Mouse (Mus musculus) E14TG2a.4 (cell line): Measurements from ENCODE around the gene Clcnka.

Experiments
- CTCF ChIP-seq: conservative IDR thresholded peaks from 2 replicates; pipeline ENCODE4 v1.5.1; 2014; ENCODE audit warnings: low read length
- NANOG ChIP-seq: IDR thresholded peaks from 2 replicates; pipeline ENCODE4 v1.6.1; 2014; ENCODE audit warnings: borderline replicate concordance, low read length, mixed read lengths

DNA sequence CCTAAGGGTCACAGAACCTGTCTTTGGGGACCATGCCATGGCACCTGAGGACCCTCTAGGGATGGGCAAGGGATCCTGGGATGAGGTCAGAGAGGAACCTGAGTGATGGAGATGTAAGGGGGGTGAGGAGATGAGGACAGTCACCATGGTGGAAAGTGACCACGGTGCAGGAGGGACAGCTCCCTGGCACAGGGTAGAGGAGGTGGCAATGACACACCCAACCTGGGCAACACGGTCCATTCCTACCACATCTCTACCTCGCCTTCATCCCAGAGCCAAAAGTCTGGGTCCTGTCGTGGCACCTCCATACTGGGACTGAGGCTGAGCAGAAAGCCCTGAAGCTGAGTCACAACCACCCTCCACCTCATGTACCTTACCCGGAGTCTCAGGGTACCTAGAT is 24.3 kb upstream of the Clcnka start:
- TF ChIP-seq CTCF, result no peak
- no peak for TF ChIP-seq NANOG
